Mouse (Mus musculus): ENCODE measurements around the gene Gm867.

The Gm867 gene

GRCm38 (mm10) chr10:75940520-75940919, at the start of gene Gm867:
Gene Gm867, minus strand, starts transcription at chr10:75940672.
- in situ Hi-C loops (cut with MboI, MseI): no loop called here

DNA sequence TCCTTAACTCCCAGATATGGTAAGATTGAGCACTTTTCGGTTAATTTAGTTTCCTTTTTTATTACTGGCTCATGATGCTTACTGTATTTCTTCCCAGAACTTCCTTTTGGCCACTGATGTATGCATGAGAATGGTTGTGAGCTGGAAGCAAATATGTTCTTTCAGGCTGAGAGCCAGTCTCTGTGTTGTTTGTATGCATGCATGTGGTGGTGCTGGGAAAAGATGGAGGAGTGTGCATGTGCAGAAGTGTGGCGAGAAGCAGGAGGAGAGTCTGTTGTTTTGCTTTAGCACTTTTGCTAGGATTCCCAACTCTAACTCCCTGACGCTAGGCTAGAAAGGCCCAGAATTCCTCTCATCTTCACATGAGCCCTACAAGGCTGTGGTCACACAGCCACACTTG, 39.0 kb upstream of the Gm867 start:
- in situ Hi-C loops (cut with MboI, MseI): loop anchor here (10.0 kb wide), 2 partner anchors 135 to 1155 kb away; partner anchors contain the start of gene Slc5a4b

DNA sequence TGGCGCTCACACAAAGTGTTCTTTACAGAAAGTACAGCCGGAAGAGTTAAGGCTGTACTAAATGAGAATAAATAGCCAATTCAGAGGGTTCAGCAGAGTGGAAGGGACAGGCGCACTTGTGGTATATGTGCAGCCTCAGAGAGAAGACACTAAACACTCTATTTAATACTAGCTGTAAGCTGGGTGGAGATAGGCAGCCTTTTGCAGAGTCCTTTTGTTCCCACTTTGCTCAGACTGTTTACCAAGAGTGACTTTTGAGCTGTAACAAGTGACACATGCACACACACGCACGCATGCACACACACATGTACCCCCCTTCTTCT, 38.3 kb upstream of the Gm867 start:
- in situ Hi-C loops (cut with MboI, MseI): loop anchor here (10.0 kb wide), 2 partner anchors 136 to 1156 kb away; partner anchors contain the start of gene Slc5a4b

- in situ Hi-C loops (cut with MboI, MseI): loop anchor here (10.0 kb wide), 2 partner anchors 137 to 1157 kb away; partner anchors contain the start of gene Slc5a4b
These were observed 37.8 kb upstream of the Gm867 start for GRCm38 (mm10) chr10:75978119-75978834.

DNA sequence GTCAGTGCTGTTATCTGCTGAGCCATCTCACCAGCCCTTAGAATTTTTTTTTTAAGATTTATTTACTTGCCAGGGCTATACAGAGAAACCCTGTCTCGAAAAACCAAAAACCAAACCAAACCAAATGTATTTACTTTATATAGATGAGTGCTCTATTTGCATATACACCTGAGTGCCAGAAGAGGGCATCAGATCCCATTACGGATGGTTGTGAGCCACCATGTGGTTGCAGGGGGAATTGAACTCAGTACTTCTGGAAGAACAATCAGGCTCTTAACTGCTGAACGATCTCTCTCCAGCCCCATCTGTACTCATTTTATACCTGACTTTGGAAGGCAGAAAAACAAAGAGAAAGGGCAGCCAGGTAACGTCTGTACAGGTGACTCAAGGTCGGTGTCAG, 34.7 kb upstream of the Gm867 start:
- in situ Hi-C loops (cut with MboI, MseI): loop anchor here (10.0 kb wide), 2 partner anchors 140 to 1160 kb away; partner anchors contain the start of gene Slc5a4b

GRCm38 (mm10) chr10:75973846-75974245, 33.4 kb upstream of the Gm867 start:
- in situ Hi-C loops (cut with MboI, MseI): loop anchor here (10.0 kb wide), 2 partner anchors 141 to 1161 kb away; partner anchors contain the start of gene Slc5a4b

DNA sequence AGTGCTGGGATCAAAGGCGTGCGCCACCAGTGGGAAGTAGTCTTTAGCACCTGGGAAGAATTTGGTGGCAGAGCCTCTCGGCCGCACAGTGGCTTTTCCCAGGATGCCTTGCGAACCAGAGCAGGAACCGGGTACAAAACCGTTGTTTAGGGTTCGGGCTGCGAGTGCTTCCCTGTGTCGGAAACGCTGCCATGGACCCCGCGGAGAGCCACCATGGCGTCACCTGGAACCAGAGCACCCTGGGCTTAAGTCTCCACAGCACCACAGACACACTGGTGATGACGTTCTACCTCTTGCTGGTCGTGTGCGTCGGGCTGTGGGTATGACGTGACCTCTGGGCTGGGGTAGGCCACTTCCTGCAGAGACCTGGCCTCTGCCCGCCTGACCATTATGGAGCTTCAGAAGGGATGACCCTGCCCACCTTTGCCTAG, 13.9 kb upstream of the Gm867 start, which contains the start of gene Gm5134:
Gm5134 (plus strand) TSS at position 134 of the 431 bp plus-strand sequence.
- in situ Hi-C loops (cut with MboI, MseI): loop anchor here (5.0 kb wide), 1 partner anchor 67 kb away; no protein-coding TSS in a partner anchor

GRCm38 (mm10) chr10:75951424-75952050, 11.1 kb upstream of the Gm867 start:
- in situ Hi-C loops (cut with MboI, MseI): loop anchor here (5.0 kb wide), 1 partner anchor 64 kb away; no protein-coding TSS in a partner anchor

DNA sequence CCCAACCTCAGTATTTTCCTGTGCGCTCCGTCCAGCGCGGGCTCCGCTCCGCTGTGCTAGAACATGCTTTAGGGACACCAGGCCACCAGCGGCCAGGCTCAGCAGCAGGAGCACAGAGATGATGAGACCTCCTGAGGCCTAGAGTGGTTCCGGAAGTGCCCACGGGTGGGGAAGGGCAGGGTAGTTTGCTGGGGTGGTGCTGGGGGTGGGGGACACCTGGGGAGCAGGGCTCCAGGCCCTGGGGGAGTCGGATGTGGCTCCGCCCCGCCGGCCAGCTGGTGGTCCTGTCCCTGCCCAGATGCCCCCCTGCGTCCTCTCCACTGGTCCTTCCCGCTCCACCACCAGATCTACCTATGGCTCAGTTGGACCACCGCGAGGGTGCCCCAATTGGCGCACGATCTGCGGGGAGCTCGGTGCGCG, 10.3 kb upstream of the Gm867 start:
- in situ Hi-C loops (cut with MboI, MseI): loop anchor here (5.0 kb wide), 1 partner anchor 64 kb away; no protein-coding TSS in a partner anchor

GRCm38 (mm10) chr10:75949053-75950045, 8.9 kb upstream of the Gm867 start:
- in situ Hi-C loops (cut with MboI, MseI): loop anchor here (5.0 kb wide), 3 partner anchors 62 to 362 kb away; partner anchors contain the start of gene Ggt5

DNA sequence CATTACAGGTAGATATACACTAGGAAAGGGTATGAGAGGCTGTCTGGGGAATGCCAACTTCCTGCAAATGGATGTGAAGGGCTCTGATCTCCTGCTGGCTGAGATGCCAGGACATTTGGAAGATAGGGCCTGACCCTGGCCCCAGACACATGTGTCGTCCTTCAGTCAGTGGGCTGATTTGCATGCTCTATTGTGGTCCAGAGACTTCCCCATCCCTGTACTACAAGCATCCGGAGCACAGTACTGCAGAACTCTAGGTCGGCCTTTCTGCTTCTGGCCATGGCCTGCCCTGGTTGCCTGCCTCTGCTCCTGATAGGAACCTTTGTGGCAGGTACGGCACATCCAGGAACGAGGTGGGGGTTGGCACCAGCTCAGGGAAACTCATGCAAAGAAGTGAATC, 7.6 kb upstream of the Gm867 start:
- in situ Hi-C loops (cut with MboI, MseI): loop anchor here (5.0 kb wide), 2 partner anchors 201 to 361 kb away; partner anchors contain the start of gene Ggt5

DNA sequence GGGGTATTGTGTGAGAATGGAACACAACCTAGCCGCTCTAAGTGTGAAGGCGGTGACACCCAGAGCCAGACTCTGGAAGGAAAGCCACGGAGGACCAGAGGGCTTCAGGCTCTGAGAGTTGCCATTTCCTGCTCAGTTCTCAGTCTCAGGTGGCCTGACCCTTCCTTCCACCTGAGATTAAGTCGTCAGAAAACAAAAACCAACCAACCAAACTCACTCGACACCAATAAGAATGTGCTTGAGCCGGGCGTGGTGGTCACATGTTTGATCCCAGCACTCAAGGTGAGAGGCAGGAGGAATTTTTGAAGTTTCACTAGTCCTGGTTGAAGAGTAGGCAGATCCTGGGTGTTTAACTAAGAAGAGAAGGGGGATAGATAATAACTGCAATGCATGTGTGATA, 5.4 kb upstream of the Gm867 start:
- in situ Hi-C loops (cut with MboI, MseI): loop anchor here (5.0 kb wide), 2 partner anchors 199 to 359 kb away; partner anchors contain the start of gene Ggt5

DNA sequence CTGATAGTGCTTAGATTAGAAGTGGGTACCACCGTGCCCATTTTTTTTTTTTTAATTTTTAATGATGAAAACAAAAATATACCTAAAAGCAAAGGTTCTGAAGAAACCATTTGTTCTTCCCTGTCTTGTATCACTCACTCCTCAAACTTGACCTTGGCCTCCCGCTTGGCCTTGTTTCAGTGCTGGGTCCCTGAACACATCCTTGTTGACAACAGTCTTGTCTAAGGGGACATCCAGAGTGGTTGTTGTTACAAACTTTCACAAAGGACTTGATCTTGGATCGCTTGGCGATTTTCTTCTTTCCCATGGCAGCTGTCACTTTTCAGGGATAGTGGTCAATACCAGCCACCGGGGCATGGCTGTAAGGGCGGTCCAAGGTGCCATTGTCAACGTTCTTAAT, 4.7 kb upstream of the Gm867 start:
- in situ Hi-C loops (cut with MboI, MseI): loop anchor here (5.0 kb wide), 2 partner anchors 198 to 358 kb away; partner anchors contain the start of gene Ggt5

DNA sequence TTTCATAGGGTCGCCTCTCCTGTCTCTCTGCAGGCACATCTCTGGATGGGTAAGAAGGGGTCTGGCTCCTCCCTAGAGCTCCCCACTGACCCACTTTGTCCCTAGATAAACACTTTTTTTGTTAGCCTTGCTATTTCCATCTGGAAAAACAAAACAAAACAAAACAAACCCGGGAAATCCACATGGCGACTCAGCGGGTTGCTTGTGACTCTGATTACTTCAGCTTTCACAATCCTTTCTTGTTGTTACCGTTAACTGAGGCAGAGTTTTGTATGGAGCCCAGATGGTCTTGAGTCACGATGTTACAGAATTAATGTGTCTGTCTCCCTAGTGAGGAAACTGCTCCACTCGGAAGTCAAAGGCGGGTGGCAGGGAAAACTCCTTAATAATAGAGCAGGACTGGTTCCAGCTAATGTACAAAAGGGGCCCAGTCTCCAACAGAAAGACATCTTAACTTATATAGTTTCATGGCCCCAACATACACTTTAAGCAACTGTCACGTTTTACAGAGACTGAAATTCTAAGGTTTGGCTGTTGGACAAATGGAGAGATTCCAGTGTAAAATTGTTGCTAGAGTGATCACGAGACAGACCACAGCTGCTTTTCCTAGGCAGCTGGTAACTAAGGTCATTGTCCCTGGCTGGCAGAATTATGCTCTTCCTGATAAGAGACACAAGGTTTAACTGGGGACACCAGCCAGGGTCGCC, 3.7 kb upstream of the Gm867 start:
- in situ Hi-C loops (cut with MboI, MseI): no loop called here

DNA sequence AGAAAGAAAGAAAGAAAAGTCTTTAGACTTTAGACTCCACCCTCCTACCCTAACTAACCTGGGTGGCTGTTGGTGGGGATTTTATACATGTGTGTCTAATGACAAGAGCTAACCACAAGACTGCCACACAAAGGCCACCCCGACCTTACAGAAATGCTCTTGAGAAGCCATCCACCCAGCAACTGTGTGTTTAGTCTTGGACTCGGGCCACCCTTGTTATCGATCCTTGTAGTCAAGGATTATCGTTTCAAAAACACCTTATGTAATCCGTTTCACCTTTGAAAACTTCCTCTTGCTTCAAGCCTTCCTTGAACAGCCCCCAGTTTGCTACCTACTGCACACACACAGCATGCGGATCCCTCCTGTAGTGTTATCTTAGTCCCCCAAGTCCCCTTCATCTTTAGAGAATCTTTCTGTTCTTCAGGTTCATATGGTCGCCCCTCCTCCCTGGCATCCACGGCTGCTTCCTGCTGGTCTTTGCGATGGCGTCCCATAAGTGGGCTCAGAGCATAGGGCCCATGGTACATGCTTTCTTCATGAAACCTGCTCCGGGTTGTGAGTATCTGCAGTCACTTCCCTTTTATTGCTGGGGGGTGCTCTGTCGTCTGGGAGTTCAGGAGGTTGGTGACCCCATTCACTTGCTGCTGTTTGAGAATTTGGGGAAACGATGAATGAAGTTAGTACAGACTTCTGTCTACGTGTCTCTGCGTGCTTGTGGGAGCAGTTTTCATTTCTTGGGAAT, 2.4 kb upstream of the Gm867 start, which contains the start of gene Vpreb3:
Vpreb3 (plus strand) TSS at position 322 of the 742 bp plus-strand sequence.
- in situ Hi-C loops (cut with MboI, MseI): no loop called here

- in situ Hi-C loops (cut with MboI, MseI): no loop called here
These were observed 761 bp upstream of the Gm867 start for GRCm38 (mm10) chr10:75941042-75941824.

- in situ Hi-C loops (cut with MboI, MseI): loop anchor here (5.0 kb wide), 1 partner anchor 732 kb away; no protein-coding TSS in a partner anchor
These were observed 814 bp downstream of the Gm867 start for GRCm38 (mm10) chr10:75939481-75940234.

Data from T-helper 2 cell (primary cell).